Mouse (Mus musculus): ENCODE data around the gene Bmp8a. TPM values are rescaled to one million over a fixed set of nuclear protein-coding genes. Genes with fewer than 3 reads are reported as not detected.

Bmp8a gene
- polyA plus RNA-seq (2015; fragmentation: Illumina TruSeq; extraction: RNeasy Lipid Tissue Mini Kit (QIAGEN cat#74804); ENCODE audit: insufficient read depth, low read depth, low replicate concordance) = not detected

DNA sequence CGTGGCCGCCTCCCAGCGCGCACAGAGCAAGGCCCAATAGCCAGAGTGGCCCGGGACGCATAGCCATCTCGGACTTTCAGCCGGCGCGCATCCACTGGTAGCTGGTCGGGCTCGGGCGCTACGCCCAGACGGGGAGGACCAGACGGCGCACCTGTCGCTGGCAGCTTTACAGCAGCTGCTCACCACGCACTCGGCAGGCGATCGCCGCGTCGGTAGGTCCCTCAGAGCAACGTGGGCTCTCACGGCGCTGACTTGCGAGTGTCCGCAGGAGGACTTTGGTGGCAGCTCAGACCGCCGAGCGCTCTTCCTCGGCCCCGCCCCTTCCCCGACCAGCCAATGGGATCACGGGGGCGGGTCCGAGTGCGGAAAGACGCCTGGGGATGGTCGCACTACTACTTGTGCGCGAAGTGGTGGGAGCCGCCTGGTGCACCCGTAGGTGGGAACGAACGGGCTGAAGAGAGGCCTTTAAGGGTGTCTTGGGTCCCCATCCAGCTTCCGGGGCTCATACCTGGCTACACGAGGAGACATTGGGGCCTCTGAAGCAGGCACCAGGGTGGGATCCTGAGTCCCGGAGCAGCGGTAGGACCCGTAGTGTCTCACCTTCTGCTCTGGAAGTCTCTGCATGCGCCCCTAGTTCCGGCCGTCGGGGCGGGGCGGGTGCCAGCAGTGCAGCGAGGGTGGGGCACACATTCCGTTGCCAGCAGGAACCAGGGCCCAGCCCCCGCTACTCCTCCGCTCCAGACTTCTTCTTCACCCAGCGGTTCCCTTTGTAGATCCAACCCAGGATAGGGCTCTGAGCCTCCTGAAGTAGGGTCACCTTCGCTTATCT lies at the start of gene Bmp8a:
Gene Bmp8a (minus strand): TSS at position 611 of the 829 bp plus-strand sequence.

GRCm38 (mm10) chr4:123323534-123323933 lies 19.5 kb downstream of the Bmp8a start, which contains the start of gene Oxct2a:
Oxct2a (minus strand) TSS chr4:123323634.

Other genes with a start within 250 kb of the Bmp8a start
- gene Bmp8b, start 238.1 kb downstream of the Bmp8a start, polyA plus RNA-seq (2015; fragmentation: Illumina TruSeq; extraction: RNeasy Lipid Tissue Mini Kit (QIAGEN cat#74804); ENCODE audit: insufficient read depth, low read depth, low replicate concordance) = not detected
- gene Oxct2b, start 227.0 kb downstream of the Bmp8a start, polyA plus RNA-seq (2015; fragmentation: Illumina TruSeq; extraction: RNeasy Lipid Tissue Mini Kit (QIAGEN cat#74804); ENCODE audit: insufficient read depth, low read depth, low replicate concordance) = not detected
- gene Ppie, start 203.3 kb downstream of the Bmp8a start, polyA plus RNA-seq (2015; fragmentation: Illumina TruSeq; extraction: RNeasy Lipid Tissue Mini Kit (QIAGEN cat#74804); ENCODE audit: insufficient read depth, low read depth, low replicate concordance) = 10.2 TPM
- gene Hpcal4, start 160.0 kb downstream of the Bmp8a start, polyA plus RNA-seq (2015; fragmentation: Illumina TruSeq; extraction: RNeasy Lipid Tissue Mini Kit (QIAGEN cat#74804); ENCODE audit: insufficient read depth, low read depth, low replicate concordance) = 0.39 TPM
- not detected for gene Nt5c1a, start 141.7 kb downstream of the Bmp8a start, polyA plus RNA-seq (2015; fragmentation: Illumina TruSeq; extraction: RNeasy Lipid Tissue Mini Kit (QIAGEN cat#74804); ENCODE audit: insufficient read depth, low read depth, low replicate concordance)
- gene Heyl, start 109.7 kb downstream of the Bmp8a start, polyA plus RNA-seq (2015; fragmentation: Illumina TruSeq; extraction: RNeasy Lipid Tissue Mini Kit (QIAGEN cat#74804); ENCODE audit: insufficient read depth, low read depth, low replicate concordance) = 3.2 TPM
- 116 TPM for gene Pabpc4, start 80.9 kb downstream of the Bmp8a start, polyA plus RNA-seq (2015; fragmentation: Illumina TruSeq; extraction: RNeasy Lipid Tissue Mini Kit (QIAGEN cat#74804); ENCODE audit: insufficient read depth, low read depth, low replicate concordance)
- gene Oxct2a, start 19.6 kb downstream of the Bmp8a start, polyA plus RNA-seq (2015; fragmentation: Illumina TruSeq; extraction: RNeasy Lipid Tissue Mini Kit (QIAGEN cat#74804); ENCODE audit: insufficient read depth, low read depth, low replicate concordance) = not detected